8 mouse cellular contexts compared by ENCODE assay signal in the genomic region with DNA sequence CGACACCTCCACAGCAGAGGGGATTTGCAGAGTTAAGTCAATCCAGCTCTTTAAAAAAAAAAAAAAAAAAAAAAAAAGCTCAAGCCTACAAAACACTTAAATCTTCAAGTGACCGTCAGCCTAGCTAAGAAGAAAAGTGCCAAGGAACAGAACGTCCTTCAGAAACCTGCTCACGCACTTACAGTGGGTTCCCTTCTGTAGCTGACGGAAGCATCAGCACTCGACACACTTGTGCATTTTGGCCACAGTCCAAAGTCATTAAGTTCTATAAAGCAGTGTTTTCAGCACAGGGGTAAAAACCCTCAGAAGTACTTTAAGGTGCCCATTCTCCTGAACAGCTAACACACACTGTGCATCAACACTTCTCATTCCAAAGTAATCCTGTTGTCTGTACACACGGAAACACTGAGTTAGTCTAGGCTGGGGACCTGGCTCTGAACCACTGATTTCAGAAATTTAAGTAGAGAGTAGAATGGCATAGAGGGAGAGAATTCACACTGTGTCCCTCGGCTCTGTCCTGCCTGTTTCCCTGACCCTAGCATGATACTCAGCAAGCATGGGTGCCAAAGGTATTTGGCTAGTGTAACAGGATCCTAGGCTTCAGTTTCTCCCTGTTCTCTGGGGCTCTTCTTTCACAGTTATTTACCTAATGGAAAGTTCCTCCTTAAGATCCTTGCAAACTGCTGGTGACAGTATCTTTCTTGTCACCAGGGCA.
DNase-seq lines count a peak whose midpoint lies in the region; ATAC-seq lines count a peak whose summit lies in the region.

No protein-coding gene starts in this region.

- H3K36me3 ChIP-seq in embryonic facial prominence, embryonic 12.5 days: 0 out of 2 replicates have a peak, but pooled peaks cover 4% of the 10 kb centered on the region
- H3K36me3 ChIP-seq in heart, embryonic 16.5 days (ENCODE audit: control insufficient read depth, insufficient read depth): peaks cover 4% of the 10 kb centered on the region; the same call in 1 of the 2 replicates
- no peaks in the 10 kb centered on the region for H3K36me3 ChIP-seq in lung, embryonic 16.5 days (ENCODE audit: control insufficient read depth, insufficient read depth, low read length)

- whole genome bisulfite sequencing in embryonic facial prominence, embryonic 12.5 days: 44% methylated on average over 8 of the region's 8 CpGs
- 30% methylated on average over 8 of the region's 8 CpGs for WGBS in heart, embryonic 16.5 days
- 34% methylated on average over 8 of the region's 8 CpGs for WGBS in lung, embryonic 16.5 days

- H3K4me3 ChIP-seq in embryonic facial prominence, embryonic 12.5 days: no peak overlapping the region
- H3K4me3 ChIP-seq in heart, embryonic 16.5 days (ENCODE audit: low read length): no peak overlapping the region
- H3K4me3 ChIP-seq in lung, embryonic 16.5 days (ENCODE audit: low read length): no peak overlapping the region

- no peak for ATAC-seq in embryonic facial prominence, embryonic 12.5 days (ENCODE audit: insufficient number of reproducible peaks, insufficient read depth, low FRiP score, low TSS enrichment)
- no peak for ATAC-seq in heart, embryonic 16.5 days (replicated peaks; ENCODE audit: extremely low read depth, insufficient read depth, low FRiP score)
- ATAC-seq in lung, embryonic 16.5 days (ENCODE audit: low read depth): peak; percentile 77

- no peak overlapping the region for H3K9ac ChIP-seq in embryonic facial prominence, embryonic 12.5 days
- no peak overlapping the region for H3K9ac ChIP-seq in heart, embryonic 16.5 days (ENCODE audit: low read length)
- H3K9ac ChIP-seq in lung, embryonic 16.5 days (ENCODE audit: low read length): peak overlapping the region; percentile 27; the same call in 1 of the 2 replicates

- peak; percentile 44 for DNase-seq in kidney, adult 18-20 months
- no peak for DNase-seq in kidney, postnatal 4 days
- DNase-seq in spleen, postnatal 4 days (ENCODE audit: low spot score in 2 of 2): no peak
- no peak for DNase-seq in yolk sac, embryonic 10.5 days (ENCODE audit: low spot score)
- DNase-seq in adrenal gland, adult 2 months: no peak

- no peaks in the 10 kb centered on the region for H3K9me3 ChIP-seq in embryonic facial prominence, embryonic 12.5 days
- no peaks in the 10 kb centered on the region for H3K9me3 ChIP-seq in heart, embryonic 16.5 days (replicated peaks; ENCODE audit: control insufficient read depth, low read length)
- H3K9me3 ChIP-seq in lung, embryonic 16.5 days (ENCODE audit: control insufficient read depth, low read length): no peaks in the 10 kb centered on the region

- H3K4me1 ChIP-seq in embryonic facial prominence, embryonic 12.5 days: peaks cover 21% of the 10 kb centered on the region
- peaks cover 37% of the 10 kb centered on the region for H3K4me1 ChIP-seq in heart, embryonic 16.5 days (ENCODE audit: control insufficient read depth, insufficient read depth, low read length)
- peaks cover 53% of the 10 kb centered on the region for H3K4me1 ChIP-seq in lung, embryonic 16.5 days (replicated peaks; ENCODE audit: control insufficient read depth, insufficient read depth, low read length)

- H3K27ac ChIP-seq in embryonic facial prominence, embryonic 12.5 days: 0 out of 2 replicates have a peak overlapping the region, but pooled peaks have one; percentile 17
- peak overlapping the region; percentile 74 for H3K27ac ChIP-seq in heart, embryonic 16.5 days (ENCODE audit: low read length)
- H3K27ac ChIP-seq in lung, embryonic 16.5 days (ENCODE audit: low read length): peak overlapping the region; percentile 94

- no peaks in the 10 kb centered on the region for H3K27me3 ChIP-seq in embryonic facial prominence, embryonic 12.5 days
- no peaks in the 10 kb centered on the region for H3K27me3 ChIP-seq in heart, embryonic 16.5 days (ENCODE audit: control insufficient read depth, insufficient read depth, low read length)
- H3K27me3 ChIP-seq in lung, embryonic 16.5 days (ENCODE audit: control insufficient read depth, insufficient read depth, low read depth, low read length): no peaks in the 10 kb centered on the region

- no peak overlapping the region for H3K4me2 ChIP-seq in embryonic facial prominence, embryonic 12.5 days (replicated peaks)
- H3K4me2 ChIP-seq in heart, embryonic 16.5 days (ENCODE audit: low read depth, low read length): no peak overlapping the region
- no peak overlapping the region for H3K4me2 ChIP-seq in lung, embryonic 16.5 days (ENCODE audit: low read depth, low read length)

Comparison
In these comparisons a context has a peak if more than half of its experiments do, and no peak if none do; other contexts are left out.
1. H3K27ac ChIP-seq: peak in every context shown above with its lines; median percentile 94 in lung, embryonic 16.5 days; 74 in heart, embryonic 16.5 days; 17 in embryonic facial prominence, embryonic 12.5 days.